Mouse (Mus musculus) kidney, embryonic 15.5 days (tissue): ENCODE data around the gene Sirpb1b. TPM values are rescaled to one million over a fixed set of nuclear protein-coding genes. Genes with fewer than 3 reads are reported as not detected.

ENCODE experiments used
- polyA plus RNA-seq: library from polyadenylated mRNA; unstranded; fragments of >200 nt; fragmentation: Nextera tagmentation; extraction: Ambion mirVana; gene quantifications from 2 replicates; pipeline ENCODE4 v1.2.1, GENCODE M21; 2015

Gene Sirpb1b
- polyA plus RNA-seq, 1 experiment from 2014 or later, result 0.21 TPM

Other genes starting within 250 kb of the Sirpb1b start
- gene Gm9733, start 242.8 kb downstream of the Sirpb1b start, polyA plus RNA-seq, result not detected in 2 replicates
- gene Sirpb1a, start 148.5 kb downstream of the Sirpb1b start, polyA plus RNA-seq, result not detected in 2 replicates